Mouse (Mus musculus): ENCODE data around the gene Il16.

Gene Il16

DNA sequence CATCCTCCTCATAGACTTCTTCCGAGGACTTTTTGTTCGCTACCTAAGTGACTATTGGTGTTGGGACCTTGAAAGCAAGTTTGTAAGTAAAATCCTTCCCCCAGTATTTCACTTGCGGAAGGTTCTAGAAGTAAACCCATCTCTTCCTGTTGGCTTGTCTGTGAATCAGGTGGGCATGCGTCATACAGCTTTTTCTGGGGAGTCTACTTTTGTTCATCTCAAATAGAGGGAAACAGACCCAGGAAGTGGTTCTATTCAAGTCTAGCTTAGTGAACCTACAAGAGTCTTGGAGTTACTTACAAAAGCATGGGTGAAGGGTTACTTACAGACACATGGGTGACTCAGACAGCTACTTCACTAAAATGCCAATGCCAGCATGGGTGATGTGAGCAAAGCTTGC lies 135.6 kb downstream of the Il16 start:
- no peak for DNase-seq (ENCODE audit: low spot score in 2 of 2)

DNA sequence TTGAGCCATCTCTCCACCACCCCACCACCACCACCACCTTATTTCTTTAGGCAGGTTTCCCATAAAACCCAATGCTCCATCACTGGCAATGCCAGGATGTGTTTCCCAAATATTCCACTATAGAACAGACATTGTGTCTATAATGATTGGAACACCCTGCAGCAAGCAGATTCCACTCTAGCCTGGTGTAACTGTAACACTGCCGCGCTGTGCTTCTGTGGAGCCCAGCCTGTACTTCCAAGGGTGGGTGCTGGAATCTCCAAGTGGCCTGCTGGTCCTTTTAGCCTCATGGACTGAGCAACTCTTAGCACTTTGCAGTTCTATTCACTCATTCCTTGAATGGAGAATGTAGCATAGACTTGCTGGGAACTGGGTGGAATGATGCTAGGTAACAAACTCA lies 138.7 kb downstream of the Il16 start:
- DNase-seq (ENCODE audit: low spot score in 2 of 2), result no peak

DNA sequence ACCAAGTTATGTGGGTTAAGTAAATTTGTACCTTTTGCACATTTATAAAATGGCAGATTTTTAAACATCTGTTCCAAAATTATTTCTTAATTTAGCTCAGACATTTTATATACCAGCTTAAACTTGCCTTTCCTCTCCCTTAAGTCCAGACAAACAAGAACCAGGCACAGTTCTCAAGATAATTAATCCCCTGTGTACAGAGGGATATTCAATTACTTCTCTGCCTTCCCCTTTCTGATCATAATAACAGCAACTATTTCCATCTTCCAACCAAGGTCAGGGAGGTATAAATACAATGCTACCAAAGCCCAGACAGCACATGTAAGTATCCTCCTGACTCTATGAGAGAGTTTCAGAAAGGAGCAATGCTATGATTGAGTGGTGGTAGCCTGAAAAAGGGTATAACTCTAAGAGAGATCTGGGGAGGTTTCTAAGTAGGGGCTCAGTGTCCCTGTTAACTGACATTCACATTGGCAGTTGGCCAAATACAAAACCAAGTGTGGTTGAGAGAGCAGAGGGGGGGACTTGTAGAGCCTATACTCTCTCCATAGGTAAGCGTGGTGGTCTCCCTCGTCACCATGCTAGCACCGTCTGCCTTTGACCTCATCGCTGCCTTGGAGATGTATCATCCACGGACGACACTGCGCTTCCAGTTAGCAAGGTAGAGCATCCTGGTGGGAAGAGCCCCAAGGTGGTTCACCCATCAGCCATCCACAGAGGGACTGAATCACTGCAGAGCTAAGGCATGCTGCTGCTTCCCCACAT lies 141.2 kb downstream of the Il16 start:
- no peak for DNase-seq (ENCODE audit: low spot score in 2 of 2)

DNA sequence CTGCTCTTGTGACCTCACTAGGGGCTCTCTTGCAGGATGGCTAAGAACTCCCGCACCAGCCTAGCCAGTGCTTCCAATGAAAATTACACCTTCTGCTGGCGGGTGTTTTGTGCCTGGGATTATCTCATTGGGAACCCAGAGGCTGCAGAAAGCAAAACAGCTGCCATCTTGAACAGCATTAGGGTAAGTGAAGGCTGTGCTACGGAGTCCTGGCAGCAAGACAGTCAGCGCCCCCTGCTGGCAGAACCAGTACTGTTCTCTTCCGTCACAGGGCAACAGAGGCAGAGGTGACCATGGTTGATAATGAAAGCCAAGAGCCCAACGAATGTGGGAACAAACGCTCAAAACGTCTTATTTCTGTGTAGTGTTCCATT lies 145.6 kb downstream of the Il16 start:
- DNase-seq (ENCODE audit: low spot score in 2 of 2), result no peak

DNA sequence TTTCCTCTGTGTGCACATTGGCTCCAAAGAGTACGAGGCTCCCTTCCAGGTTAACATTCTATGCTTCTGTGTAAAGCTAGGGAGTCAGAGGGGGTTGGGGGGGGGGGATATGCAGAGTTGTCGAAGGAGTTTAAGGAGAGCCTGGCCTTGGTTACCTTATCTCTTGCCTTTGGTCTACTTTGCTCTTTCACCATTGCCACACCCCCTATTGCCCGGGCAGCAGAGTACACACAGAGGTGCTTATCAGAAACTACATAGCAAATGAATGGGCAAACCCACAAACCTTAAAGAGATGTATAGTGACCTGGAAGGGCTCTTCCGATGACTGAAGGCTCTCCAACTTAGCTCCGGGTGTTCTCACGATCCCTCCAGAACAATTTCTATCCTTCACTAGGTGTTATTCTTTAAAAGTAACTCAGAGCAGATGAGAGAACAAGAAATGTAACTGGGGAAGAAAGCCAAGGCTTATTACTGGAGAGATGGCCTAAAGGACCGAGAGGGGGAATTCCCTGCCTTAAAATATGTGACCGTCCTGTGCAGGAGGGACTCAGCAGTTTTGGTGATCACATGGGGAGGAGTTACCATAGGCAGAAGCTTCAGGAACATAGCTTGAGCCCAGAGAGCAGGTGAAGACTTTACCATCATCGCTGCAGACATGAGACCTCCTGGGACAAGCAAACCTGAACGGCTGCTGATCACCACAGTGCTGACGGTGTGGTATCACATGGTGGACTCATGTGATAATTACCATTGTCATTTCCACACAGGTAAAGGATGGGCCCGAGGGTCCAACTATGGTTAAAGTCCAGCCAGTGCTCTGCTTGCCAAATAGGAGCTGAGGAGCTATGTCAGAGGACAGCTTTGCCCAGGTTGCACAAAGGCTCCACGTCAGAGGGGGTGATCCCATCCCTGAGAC lies 146.3 kb downstream of the Il16 start:
- DNase-seq (ENCODE audit: low spot score in 2 of 2), result no peak

DNA sequence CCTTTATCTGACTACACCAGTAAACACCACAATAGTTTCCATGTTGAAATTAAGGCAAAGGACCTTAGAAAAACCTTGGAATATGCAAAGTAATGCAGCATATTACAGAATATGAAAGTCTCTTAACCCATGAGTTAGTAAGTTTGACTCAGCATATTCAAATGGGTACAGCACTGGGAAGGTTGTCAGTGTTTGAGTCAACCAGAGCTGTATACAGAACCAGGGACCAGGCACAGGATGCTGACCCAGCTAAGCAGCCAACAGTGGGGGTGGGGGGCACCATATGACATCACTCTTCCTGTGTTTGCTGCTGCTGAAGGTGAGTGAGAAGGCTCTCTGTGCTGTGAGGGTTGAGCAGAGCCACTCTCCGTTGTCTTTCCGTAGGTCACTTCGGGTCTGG lies 148.5 kb downstream of the Il16 start:
- DNase-seq (ENCODE audit: low spot score in 2 of 2), result no peak

DNA sequence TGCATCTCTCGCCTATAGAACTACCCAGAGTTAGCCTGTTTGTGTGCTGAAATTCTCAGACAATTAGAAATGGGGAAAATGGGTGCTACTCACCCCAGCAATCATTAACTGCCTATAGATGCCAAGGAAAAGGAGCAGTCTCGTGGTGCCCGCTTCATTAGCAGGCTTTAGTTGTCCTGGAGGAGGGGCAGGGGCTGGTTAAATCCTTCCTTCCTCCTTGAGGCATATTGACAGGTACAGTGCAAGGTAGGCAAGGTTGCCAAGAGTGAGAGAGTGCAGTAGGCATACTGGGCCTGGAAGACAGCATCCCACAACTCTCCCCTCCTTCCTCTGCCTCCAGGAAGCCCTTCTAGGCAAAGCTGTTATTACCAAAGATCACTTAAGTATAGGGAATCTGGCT lies 151.5 kb downstream of the Il16 start:
- no peak for DNase-seq (ENCODE audit: low spot score in 2 of 2)

All from urinary bladder, postnatal 4 days (tissue).